Comparison of ENCODE assay signal across 8 mouse cellular contexts in genomic region chr15:80011778-80012526, GRCm38 (mm10). TPM values are rescaled to one million over a fixed set of nuclear protein-coding genes. Genes with fewer than 3 reads are reported as not detected.
A peak's percentile ranks its signal among the peaks of the same experiment; 100 is the strongest.
DNase-seq lines count a peak whose midpoint lies in the region; ATAC-seq and TF ChIP-seq lines count a peak whose summit lies in the region.

No protein-coding gene starts in this region.

- H3K36me3 ChIP-seq in heart, embryonic 14.5 days (ENCODE audit: control insufficient read depth, insufficient read depth, low read length), result no peaks in the 10 kb centered on the region
- no peaks in the 10 kb centered on the region for H3K36me3 ChIP-seq in liver, postnatal 0 days (replicated peaks; ENCODE audit: insufficient read depth, low read length)

- peaks cover 60% of the 10 kb centered on the region for H3K27me3 ChIP-seq in heart, embryonic 14.5 days (ENCODE audit: control insufficient read depth, insufficient read depth, low read length)
- H3K27me3 ChIP-seq in liver, postnatal 0 days (ENCODE audit: insufficient read depth, low read length), result peaks cover 60% of the 10 kb centered on the region

- DNase-seq in heart, adult 18-20 months, result peak; percentile 44 to 49
- DNase-seq in heart, postnatal 25 days (ENCODE audit: low spot score), result no peak
- peak; percentile 80 to 88 for DNase-seq in cerebellum, postnatal 36 days
- DNase-seq in kidney, postnatal 4 days, result peak; percentile 60 to 74
- no peak for DNase-seq in liver, postnatal 0 days
- DNase-seq in retina, postnatal 1 day, result peak; percentile 84
- no peak for DNase-seq in urinary bladder, adult 2 months (ENCODE audit: low spot score)

- peak overlapping the region; percentile 97 for H3K4me2 ChIP-seq in heart, embryonic 14.5 days (ENCODE audit: low read length)
- H3K4me2 ChIP-seq in liver, postnatal 0 days (ENCODE audit: low read depth, low read length), result peak overlapping the region; percentile 79

- H3K4me3 ChIP-seq in heart, embryonic 14.5 days (ENCODE audit: control insufficient read depth in 1 of 2, insufficient read depth in 1 of 2, low read depth in 1 of 2, low read length in 2 of 2), result peak overlapping the region; percentile 54 to 62
- peak overlapping the region; percentile 50 for H3K4me3 ChIP-seq in liver, postnatal 0 days (ENCODE audit: low read depth, low read length)

- 3% methylated on average over 56 of the region's 56 CpGs for WGBS in heart, embryonic 14.5 days
- 2% methylated on average over 53 of the region's 56 CpGs for WGBS in liver, postnatal 0 days (ENCODE audit: insufficient replicate concordance)

- H3K27ac ChIP-seq in heart, embryonic 14.5 days (replicated peaks in 1 of 2; ENCODE audit: control insufficient read depth in 1 of 2, insufficient read depth in 1 of 2, low read depth in 2 of 2, low read length in 2 of 2), result peak overlapping the region in 1 of 2 experiments; percentile 33; a peak in 1 of 4 replicates
- peak overlapping the region; percentile 16; the same call in 1 of the 2 replicates for H3K27ac ChIP-seq in liver, postnatal 0 days (ENCODE audit: low read depth)

- no peak for ATAC-seq in heart, embryonic 14.5 days (ENCODE audit: insufficient number of reproducible peaks, insufficient read depth, low FRiP score, low read depth)
- ATAC-seq in liver, postnatal 0 days, result peak; percentile 60

- H3K4me1 ChIP-seq in heart, embryonic 14.5 days (ENCODE audit: control insufficient read depth in 2 of 2, insufficient read depth in 2 of 2, low read length in 2 of 2), result peaks cover 6 to 33% of the 10 kb centered on the region in 2 experiments; a peak in 3 of 4 replicates
- peaks cover 8% of the 10 kb centered on the region for H3K4me1 ChIP-seq in liver, postnatal 0 days (ENCODE audit: insufficient read depth)

- intact Hi-C loops in heart, postnatal 25 days (cut with DNase I), result loop anchor here (5.0 kb wide), 1 partner anchor 60 kb away; no protein-coding TSS in a partner anchor

- TF ChIP-seq EP300 in liver, postnatal 0 days (IDR thresholded peaks at IDR 0.05; ENCODE audit: low read depth), result no peak

- H3K9ac ChIP-seq in heart, embryonic 14.5 days (ENCODE audit: low read length), result peak overlapping the region; percentile 78
- peak overlapping the region; percentile 57 for H3K9ac ChIP-seq in liver, postnatal 0 days (replicated peaks)

- TF ChIP-seq CTCF in liver, postnatal 0 days (IDR thresholded peaks at IDR 0.05; ENCODE audit: low read depth), result peak; percentile 32; the same call in 1 of the 2 replicates

- H3K9me3 ChIP-seq in heart, embryonic 14.5 days (ENCODE audit: control insufficient read depth, low read length), result no peaks in the 10 kb centered on the region
- H3K9me3 ChIP-seq in liver, postnatal 0 days (ENCODE audit: low read length), result no peaks in the 10 kb centered on the region

RNA-seq across cellular contexts. Expression of gene Pdgfb, which starts 2.8 kb away (rescaled TPM):
- total RNA-seq in heart, adult 18-20 months (2021), result 10 to 100 TPM; 23.1 to 29.3 TPM
- 10 to 100 TPM; 24.5 to 33.8 TPM for total RNA-seq in heart, postnatal 25 days (2021)
- polyA plus RNA-seq in heart, embryonic 14.5 days (2014; fragmentation: Nextera tagmentation; extraction: Ambion mirVana), result 4.9 and 5.2 TPM in 2 replicates
- polyA plus RNA-seq in liver, postnatal 0 days (2015; fragmentation: Nextera tagmentation; extraction: Ambion mirVana), result 0.77 and 0.85 TPM in 2 replicates
- 12.3 and 14.5 TPM in 2 replicates for polyA plus RNA-seq in urinary bladder, adult 2 months (2012; rRNA removed)

RNA-seq across cellular contexts. Expression of gene Cbx7, which starts 41.0 kb away (rescaled TPM):
- 10 to 100 TPM; 17.8 to 29.8 TPM for total RNA-seq in heart, adult 18-20 months (2021)
- 1 to 10 TPM; 9.4 to 9.8 TPM for total RNA-seq in heart, postnatal 25 days (2021)
- 0.78 and 1.5 TPM in 2 replicates for polyA plus RNA-seq in heart, embryonic 14.5 days (2014; fragmentation: Nextera tagmentation; extraction: Ambion mirVana)
- 1.0 and 1.2 TPM in 2 replicates for polyA plus RNA-seq in liver, postnatal 0 days (2015; fragmentation: Nextera tagmentation; extraction: Ambion mirVana)
- polyA plus RNA-seq in urinary bladder, adult 2 months (2012; rRNA removed), result 57.3 and 57.6 TPM in 2 replicates

Comparison
In these comparisons a context has a peak if more than half of its experiments do, and no peak if none do; other contexts are left out.
1. DNase-seq: peak in heart, adult 18-20 months (2 of 2), cerebellum, postnatal 36 days (2 of 2), kidney, postnatal 4 days (2 of 2) and retina, postnatal 1 day (single experiment); none in heart, postnatal 25 days (single experiment), liver, postnatal 0 days (single experiment) and urinary bladder, adult 2 months (single experiment).
2. RNA of gene Cbx7, which starts 41.0 kb away (polyA plus RNA-seq): 57.3 to 57.6 TPM in urinary bladder, adult 2 months; 0.78 to 1.5 TPM in heart, embryonic 14.5 days and 1.0 to 1.2 TPM in liver, postnatal 0 days; every median in the first group is over 10 times any median in the second.